Mouse (Mus musculus) left cerebral cortex, postnatal 4 days (tissue): ENCODE data around the gene Pom121l2. TPM values are rescaled to one million over a fixed set of nuclear protein-coding genes. Genes with fewer than 3 reads are reported as not detected.

Experiments
- DNase-seq: peaks from one replicate; pipeline ENCODE4 v3.0.0-alpha.2; 2022
- intact Hi-C: fragments of 180-260 bp; cut with DNase I; formaldehyde crosslinking; loops from one replicate; pipeline ENCODE4 v1.15.1; 2025
- total RNA-seq, 2 experiments: library from RNA; stranded (reverse); gene quantifications; 2 replicates each; pipeline ENCODE4 v1.2.3; 2021

The Pom121l2 gene
- under 1 TPM in 1 of 2 experiments, not detected in 1; 0.12 TPM for total RNA-seq

GRCm38 (mm10) chr13:21980981-21981802 lies at the start of gene Pom121l2:
Pom121l2 (plus strand) TSS chr13:21981194.
- intact Hi-C loops = no loop called here
- DNase-seq = peak; percentile 52

GRCm38 (mm10) chr13:21931740-21932139 lies 49.3 kb upstream of the Pom121l2 start:
- intact Hi-C loops = no loop called here
- no peak for DNase-seq

- no peak for DNase-seq
- intact Hi-C loops = no loop called here
These were observed 47.1 kb upstream of the Pom121l2 start for GRCm38 (mm10) chr13:21933626-21934548.

GRCm38 (mm10) chr13:21934982-21935791 lies 45.8 kb upstream of the Pom121l2 start:
- DNase-seq = peak; percentile 57
- intact Hi-C loops = no loop called here

DNA sequence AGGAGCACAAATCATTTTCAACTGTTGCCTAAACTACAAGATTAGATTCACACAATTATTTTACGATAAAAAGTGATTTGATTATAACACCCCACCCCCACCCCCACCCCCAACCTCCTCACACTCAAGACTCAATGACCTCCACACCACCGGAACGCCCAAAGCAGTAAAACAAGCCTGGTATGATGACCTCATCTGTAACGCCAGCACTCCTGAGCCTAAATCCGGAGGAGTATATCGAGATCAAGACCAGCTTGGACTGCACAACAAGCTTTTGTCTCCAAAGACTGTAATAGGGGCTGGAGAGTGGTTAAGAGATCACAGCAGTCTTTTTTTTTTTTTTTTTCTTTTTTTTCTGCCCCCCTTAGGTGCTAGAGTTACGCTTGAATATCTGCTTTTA lies 45.2 kb upstream of the Pom121l2 start:
- intact Hi-C loops = no loop called here
- DNase-seq = no peak

- no peak for DNase-seq
- intact Hi-C loops = no loop called here
These were observed 44.0 kb upstream of the Pom121l2 start for GRCm38 (mm10) chr13:21936968-21937367.

DNA sequence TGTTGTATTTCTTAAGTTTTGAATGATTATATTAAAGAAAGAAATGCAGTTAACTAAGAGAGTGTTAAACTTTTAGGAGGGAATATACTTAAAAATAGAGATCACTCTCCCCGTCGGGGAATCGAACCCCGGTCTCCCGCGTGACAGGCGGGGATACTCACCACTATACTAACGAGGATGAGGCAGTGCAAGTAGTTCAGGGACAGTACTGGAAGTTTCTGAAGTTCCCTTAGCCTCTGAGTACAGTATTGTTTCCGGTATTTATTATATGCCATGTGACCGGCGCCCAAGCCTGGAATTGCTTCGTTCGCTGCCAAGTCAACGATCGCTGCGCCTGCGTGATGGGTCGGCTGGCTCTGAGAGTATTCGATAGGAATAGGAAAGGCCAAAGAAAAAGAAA lies 40.8 kb upstream of the Pom121l2 start:
- DNase-seq = peak; percentile 76
- intact Hi-C loops = loop anchor here (5.0 to 10.0 kb wide), 3 partner anchors 37 to 1575 kb away; no protein-coding TSS in a partner anchor

DNA sequence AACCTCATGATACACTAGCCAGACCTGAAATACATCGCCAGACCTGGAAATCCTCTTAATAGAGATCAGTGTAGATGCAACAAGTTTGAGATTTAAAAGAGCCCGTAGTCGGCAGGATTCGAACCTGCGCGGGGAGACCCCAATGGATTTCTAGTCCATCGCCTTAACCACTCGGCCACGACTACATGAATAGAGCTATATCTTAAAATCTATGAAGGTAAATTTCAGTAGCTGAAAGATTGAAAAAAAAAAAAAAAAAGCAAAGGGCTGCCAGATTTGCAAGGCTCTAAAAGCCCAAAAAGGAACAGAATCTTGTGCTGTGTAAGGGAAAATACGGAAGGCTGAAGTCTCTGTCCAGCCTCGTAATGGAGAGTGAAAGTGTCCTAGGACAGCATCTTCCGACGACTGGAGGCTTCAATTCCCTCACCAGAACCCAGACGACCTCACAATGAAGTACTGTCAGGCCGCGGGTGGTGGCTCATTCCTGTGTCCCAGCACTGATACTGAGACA lies 40.1 kb upstream of the Pom121l2 start:
- DNase-seq = peak; percentile 78
- intact Hi-C loops = loop anchor here (5.0 to 10.0 kb wide), 3 partner anchors 36 to 1574 kb away; no protein-coding TSS in a partner anchor

- DNase-seq = no peak
- intact Hi-C loops = loop anchor here (5.0 to 10.0 kb wide), 3 partner anchors 34 to 1571 kb away; no protein-coding TSS in a partner anchor
These were observed 37.4 kb upstream of the Pom121l2 start for GRCm38 (mm10) chr13:21943644-21944043.

- DNase-seq = no peak
- intact Hi-C loops = loop anchor here (5.0 to 10.0 kb wide), 3 partner anchors 33 to 1570 kb away; no protein-coding TSS in a partner anchor
These were observed 36.4 kb upstream of the Pom121l2 start for GRCm38 (mm10) chr13:21944592-21944925.

DNA sequence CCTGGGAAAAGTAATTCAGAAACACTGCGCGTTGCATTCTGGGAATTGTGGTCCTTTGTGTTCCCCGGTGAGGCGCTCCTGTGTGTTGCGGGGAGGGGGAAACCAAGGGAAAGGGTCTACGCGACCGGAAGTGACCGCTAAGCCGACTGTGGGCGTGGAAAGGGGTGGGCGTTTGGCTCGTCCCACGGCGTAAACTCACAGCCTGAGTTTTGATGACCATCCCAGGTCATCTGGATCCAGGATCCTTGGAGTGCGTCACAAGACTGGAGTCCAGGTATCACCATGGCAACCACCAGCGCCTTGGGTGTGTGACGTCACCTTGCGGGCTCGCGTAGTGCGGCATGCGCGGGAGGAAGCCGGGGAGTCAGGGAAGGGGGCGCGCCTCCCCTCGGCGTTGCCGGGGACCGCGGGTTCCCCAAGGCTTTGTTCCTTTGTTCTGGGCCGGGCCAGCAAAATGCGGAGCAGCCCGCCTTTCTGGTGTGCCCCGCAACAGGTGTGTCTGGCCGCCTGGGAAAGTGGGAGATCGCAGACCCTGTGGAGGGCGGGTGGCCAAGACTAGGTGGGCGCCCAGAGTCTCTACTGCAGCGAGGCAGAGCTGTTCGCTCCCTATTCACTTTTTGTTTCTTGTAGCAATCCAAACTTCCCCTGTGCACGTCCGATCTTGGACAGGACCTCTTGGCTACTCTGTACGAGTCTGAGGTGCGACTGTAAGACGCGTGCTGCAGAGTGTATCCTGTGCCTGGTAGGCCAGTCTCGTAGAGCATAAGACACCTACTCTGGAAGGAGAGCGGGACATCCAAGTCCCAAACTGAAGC lies 35.9 kb upstream of the Pom121l2 start, which contains the start of gene Zfp184:
Zfp184 (plus strand) TSS at position 169 of the 815 bp plus-strand sequence.
- intact Hi-C loops = loop anchor here (5.0 to 10.0 kb wide), 3 partner anchors 32 to 1570 kb away; no protein-coding TSS in a partner anchor

DNA sequence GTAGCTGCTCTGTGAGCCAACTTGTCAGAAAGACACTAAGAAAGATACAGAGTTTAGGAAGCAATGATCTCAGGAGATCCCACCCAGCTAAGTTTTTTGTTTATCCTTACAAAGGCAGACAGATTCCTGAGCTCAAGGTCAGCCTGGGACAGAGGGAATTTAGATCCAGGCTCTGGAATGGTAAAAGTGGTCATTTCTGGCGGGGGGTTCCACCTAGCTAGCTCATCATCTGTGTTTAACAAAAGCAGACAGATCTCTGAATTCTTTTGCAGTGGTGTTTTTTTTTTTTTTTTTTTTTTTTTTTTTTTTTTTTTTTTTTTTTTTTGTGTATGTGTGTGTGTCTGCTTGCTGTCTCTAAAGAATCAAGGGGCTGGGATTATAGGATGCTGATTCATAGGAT lies 11.7 kb upstream of the Pom121l2 start:
- DNase-seq = no peak
- intact Hi-C loops = no loop called here

More for the DNA sequence above, 35.9 kb upstream of the Pom121l2 start, which contains the start of gene Zfp184:
- peak; percentile 94 for DNase-seq

DNA sequence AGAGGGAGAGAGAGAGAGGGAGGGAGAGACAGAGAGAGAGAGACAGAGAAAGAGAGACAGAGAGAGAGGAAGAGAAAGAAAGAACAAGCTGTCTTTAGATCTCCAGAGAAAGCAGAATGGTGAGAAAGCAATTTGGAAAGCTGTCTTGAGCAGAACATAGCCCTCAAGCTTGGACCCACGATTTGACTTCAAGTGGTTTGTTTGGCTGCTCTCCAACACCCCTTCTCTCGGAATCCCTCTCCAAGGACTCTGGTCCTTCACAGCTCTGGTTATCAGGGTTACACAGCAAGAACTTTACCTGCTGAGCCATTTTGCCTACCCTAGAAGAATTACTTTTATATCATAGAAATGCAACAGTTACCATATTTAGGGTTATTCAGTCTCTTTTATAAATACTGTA lies 11.2 kb upstream of the Pom121l2 start:
- intact Hi-C loops = no loop called here
- DNase-seq = no peak

GRCm38 (mm10) chr13:21971641-21972040 lies 9.4 kb upstream of the Pom121l2 start:
- intact Hi-C loops = no loop called here
- no peak for DNase-seq

DNA sequence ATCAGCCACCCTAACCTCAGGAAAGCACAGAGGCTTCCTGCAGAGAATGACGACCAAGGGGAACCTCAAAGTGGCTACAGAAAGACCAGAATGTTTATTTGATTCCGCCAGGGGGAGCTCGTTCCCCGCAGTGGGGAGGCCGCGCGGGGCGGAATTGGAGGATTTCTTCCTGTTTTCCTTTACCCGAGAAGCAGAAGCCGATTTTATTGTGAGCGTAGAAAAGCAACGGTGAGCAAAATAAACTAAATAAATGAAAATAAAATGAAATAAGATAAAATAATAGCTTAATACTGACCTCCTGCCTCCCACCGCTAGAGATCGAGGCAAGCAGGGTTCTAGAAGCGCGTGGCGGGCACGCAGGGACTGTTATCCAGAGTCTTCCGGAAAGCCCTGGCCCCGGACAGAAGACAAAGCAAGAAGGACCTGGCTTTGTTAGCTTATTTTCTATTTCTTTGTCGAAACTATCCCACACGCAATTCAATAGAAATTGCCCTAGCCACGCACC lies 6.7 kb upstream of the Pom121l2 start:
- DNase-seq = peak; percentile 92
- intact Hi-C loops = loop anchor here (2.0 kb wide), 1 partner anchor 53 kb away; no protein-coding TSS in a partner anchor

DNA sequence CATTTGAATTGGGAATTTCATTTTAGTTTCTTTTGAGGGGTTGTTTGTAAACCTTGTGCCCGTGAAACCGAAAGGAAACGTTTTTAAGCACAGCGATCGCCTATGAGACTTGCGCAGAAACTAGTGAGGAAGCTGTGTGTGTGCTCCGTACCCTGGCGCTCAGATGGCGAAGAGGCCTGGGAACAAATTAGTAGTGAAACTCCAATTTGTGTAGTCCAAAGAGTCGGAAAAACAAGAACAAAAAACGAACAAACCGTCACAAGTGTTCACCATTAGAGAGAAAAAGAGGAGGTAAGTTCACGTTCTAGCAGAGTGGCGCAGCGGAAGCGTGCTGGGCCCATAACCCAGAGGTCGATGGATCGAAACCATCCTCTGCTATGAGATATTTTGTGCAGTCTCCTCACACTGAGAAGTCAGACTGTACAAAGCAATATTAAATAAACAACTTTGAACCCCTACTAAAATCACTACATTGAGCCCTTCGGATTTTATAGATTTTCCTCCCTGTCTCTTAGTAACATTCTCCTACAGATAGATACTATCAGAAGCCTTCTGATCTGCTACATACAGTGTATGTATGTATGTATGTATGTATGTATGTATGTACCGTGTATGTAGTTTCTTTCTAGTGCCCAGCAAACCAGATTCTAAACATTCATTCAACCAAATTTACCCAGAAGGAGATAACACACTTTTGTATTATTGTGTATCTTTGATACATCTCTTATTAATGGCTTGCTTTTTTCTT lies 6.1 kb upstream of the Pom121l2 start:
- intact Hi-C loops = loop anchor here (2.0 to 5.0 kb wide), 2 partner anchors 33 to 52 kb away; no protein-coding TSS in a partner anchor

GRCm38 (mm10) chr13:21981803-21982193 lies 804 bp downstream of the Pom121l2 start:
- DNase-seq = no peak
- intact Hi-C loops = no loop called here

More for the DNA sequence above, 6.1 kb upstream of the Pom121l2 start:
- peak; percentile 60 for DNase-seq

GRCm38 (mm10) chr13:21984486-21984885 lies 3.5 kb downstream of the Pom121l2 start:
- intact Hi-C loops = no loop called here
- DNase-seq = no peak
